Mouse (Mus musculus) frontal cortex, adult 2 months (tissue): ENCODE results near the gene Tut7. TPM values are rescaled to one million over a fixed set of nuclear protein-coding genes. Genes with fewer than 3 reads are reported as not detected.
"Not testable (repeated sequence)": the region's sequence is repeated elsewhere in the genome, so short reads cannot be mapped to it uniquely, and the experiment has no call there.

Source experiments
- DNase-seq, 2 experiments: peaks; one replicate each; pipeline ENCODE4 v3.0.0; 2022; ENCODE audit warnings: low spot score in 1 of 2; ENCODE audit errors: extremely low spot score in 1 of 2
- polyA plus RNA-seq: library from polyadenylated mRNA; depleted of rRNA; stranded (reverse); fragments of >200 nt; gene quantifications from 2 replicates; pipeline ENCODE4 v1.2.3, GENCODE M21; 2012

Gene Tut7
- polyA plus RNA-seq, 1 experiment = 46.3 TPM

DNA sequence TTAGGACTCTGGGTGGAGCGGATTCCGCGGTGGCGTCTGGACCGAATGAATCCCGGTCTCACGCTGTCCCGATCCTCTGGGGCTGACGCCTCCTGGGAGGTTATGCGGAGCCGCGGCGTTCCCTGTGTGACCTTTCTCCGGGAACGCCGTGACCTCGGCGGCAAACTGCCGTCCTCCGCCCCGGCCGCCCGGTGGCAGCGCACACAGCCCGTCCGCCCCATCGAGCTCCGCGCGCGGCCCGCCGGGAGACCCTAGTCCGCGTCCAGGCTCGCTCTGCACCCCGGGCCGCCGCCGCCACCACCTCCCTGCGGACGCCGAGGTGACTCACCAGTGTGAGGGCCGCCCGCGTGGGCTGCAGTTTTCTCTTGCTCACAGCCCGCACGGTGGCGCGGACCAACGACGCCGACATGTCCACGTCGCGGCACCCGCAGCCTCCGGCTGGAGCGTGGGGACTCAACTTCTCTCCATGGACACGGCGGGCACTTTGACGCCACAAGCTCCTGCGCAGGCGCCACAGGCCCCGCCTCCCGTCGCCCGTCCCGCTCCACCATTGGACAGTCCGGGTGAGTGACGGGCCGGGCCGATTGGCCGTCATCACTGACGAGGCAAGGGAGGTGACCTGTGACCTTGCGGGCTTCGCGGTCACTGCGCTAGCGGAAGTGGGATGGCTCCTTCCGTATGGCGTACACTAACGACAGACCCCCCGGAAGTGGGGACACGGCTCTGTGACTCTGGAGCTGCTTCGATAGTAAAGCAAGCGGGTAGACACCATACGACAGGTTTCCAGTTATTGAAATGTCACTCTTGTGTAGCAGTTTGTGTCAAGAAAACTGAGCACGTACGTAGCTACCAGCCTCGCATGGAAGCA lies 53.4 kb downstream of the Tut7 start, which contains the start of gene Isca1:
TSS of gene Isca1 (minus strand) at position 515 of the 868 bp plus-strand sequence.
- DNase-seq = peak; percentile 98 to 99

- peak in 1 of 2 experiments; percentile 20 for DNase-seq
Observed at GRCm38 (mm10) chr13:59768531-59768930, 54.4 kb downstream of the Tut7 start.

DNA sequence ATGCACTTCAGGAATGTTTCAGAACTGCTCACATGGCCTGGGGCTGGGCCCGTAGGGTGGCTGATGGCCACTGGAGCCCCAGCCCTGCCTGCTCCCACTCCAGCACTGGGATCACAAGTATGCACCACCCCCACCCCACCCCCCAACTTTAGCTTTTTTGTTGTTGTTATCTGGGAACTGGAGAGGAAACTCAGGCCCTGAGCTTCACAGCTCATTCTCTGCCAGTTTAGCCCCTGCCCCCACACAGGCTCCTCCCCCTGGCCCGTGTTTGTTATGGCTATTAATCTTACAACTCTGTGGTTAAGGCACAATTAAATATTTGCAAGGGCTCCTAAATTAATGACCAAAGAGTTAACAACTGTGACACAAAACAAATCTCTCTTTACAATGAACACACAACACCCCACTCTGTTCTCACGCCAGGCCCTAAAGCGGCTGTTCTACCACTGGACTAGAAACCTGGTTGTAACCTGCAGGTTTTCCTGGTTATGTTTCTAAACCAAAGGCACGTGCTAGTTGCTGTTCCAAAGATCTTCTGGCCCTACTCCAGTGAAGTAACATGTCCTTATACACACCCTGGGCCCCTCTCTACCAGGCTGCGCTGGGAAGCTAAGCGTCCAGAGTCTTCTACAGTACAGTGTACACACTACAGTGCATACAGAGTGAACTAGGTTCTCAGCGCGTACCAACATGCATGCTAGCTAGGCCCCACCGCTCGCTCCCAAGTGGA lies 56.0 kb downstream of the Tut7 start:
- no peak for DNase-seq

- no peak for DNase-seq
Observed at GRCm38 (mm10) chr13:59762791-59763190, 60.2 kb downstream of the Tut7 start.

- no peak for DNase-seq
Observed at GRCm38 (mm10) chr13:59756906-59757305, 66.0 kb downstream of the Tut7 start.

- no peak for DNase-seq
Observed at GRCm38 (mm10) chr13:59750310-59750709, 72.6 kb downstream of the Tut7 start.

GRCm38 (mm10) chr13:59746711-59747110 lies 76.2 kb downstream of the Tut7 start, which contains the start of gene 1700014D04Rik:
Gene 1700014D04Rik, minus strand, starts transcription at chr13:59746752.
- peak; percentile 50 to 83 for DNase-seq

DNA sequence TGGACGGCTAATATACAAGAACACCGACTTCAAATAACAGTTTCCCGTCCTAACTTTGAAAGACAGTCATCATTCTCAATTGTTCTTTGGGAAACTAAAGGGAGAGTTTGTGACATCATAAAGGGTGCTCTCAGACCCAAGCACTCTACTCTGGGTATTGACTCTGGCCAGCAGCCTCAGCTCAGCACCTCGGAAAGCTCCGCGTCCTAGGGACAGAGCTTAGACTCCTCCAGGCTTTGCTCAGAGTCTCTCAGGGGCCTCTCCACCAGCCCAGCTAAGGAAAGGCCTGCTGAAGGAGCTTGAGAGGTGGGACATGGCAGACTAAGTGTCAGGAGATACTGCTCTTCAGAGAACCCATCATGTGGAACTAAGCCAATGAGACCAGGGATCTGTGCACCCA lies 76.8 kb downstream of the Tut7 start:
- DNase-seq = no peak

- peak in 1 of 2 experiments; percentile 57 for DNase-seq
Observed at GRCm38 (mm10) chr13:59745462-59745861, 77.5 kb downstream of the Tut7 start.

GRCm38 (mm10) chr13:59741697-59742096 lies 81.2 kb downstream of the Tut7 start:
- no peak for DNase-seq

- no peak for DNase-seq
Observed at GRCm38 (mm10) chr13:59741096-59741495, 81.9 kb downstream of the Tut7 start.

- DNase-seq = no peak
Observed at GRCm38 (mm10) chr13:59739397-59739796, 83.5 kb downstream of the Tut7 start.

- no peak for DNase-seq
Observed at GRCm38 (mm10) chr13:59738455-59738854, 84.5 kb downstream of the Tut7 start.

DNA sequence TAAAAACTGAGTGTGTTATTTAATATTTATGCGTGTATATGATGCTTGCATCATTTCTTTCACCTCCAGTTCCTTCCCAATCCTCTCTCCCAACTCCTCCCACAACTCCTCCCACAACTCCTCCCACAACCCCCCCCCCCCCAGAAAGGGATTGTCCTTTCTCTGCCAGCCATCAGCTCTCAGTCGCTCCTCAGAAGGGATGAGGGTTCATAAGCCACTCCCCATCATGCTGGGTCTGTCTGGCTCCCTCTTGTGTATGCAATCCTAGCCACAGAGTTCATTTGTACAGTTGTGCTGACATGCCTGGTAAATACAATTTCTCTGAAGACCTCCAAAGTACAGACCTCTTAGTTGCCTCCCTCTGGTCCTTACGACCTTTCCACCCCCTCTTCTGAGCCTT lies 87.8 kb downstream of the Tut7 start:
- no peak for DNase-seq

- not testable (repeated sequence) for DNase-seq
Observed at GRCm38 (mm10) chr13:59734347-59734746, 88.6 kb downstream of the Tut7 start.

DNA sequence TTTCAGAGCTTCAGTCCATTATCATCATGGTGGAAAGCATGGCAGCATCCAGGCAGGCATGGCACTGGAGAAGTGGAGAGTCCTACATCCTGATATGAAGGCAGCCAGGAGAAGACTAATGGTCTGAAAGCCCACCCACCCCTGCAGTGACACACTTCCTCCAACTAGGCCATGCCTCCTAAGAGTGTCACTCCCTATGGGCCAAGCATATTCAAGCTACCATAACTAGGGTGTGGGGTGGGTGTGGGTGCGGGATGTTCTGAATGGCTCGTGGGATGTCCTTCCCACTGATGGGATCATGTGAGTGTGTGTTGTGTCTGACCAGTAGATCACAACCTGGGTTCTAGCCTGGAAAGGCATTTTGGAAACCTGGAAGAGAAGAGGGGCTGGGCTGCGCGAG lies 89.0 kb downstream of the Tut7 start:
- DNase-seq = no peak

- DNase-seq = no peak
Observed at GRCm38 (mm10) chr13:59731652-59732051, 91.3 kb downstream of the Tut7 start, which contains the start of gene Spata31d1d. Gene Spata31d1d, minus strand, starts transcription at chr13:59731752.

DNA sequence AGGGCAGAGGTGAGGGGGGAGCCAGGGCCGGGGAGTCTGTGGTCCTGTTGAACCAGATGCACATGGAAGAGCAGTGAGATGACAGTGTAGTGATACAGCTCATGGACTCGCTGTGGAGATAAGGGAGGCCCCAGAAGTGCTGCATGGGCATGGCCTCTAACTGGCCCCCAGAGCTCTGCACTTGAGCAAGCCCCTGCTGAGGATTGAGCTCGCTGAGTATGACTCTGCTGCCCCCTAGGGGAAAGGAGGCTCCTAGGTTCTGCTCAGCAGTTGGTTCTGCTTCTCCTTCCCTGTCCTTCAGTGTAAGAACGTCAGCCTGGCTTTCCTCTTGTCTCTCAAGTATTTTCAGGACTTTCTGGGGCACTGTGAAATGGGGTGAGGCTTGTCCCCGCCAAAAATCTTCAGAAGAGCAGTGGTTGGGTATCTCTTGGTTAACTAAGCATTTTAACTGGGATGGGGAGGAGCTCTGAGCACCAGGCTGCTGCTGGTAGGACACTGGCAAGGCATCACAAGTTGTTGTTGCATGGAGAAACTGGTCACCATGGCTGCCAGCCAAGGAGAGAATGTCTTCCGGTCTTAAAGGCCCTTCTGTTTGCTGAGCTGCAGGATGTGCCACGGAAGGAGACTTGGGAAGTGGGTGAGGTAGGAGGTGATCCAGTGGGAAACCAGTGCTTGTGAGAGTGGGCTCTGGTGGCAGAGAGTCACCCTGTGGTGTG lies 94.4 kb downstream of the Tut7 start:
- peak; percentile 70 to 94 for DNase-seq

DNA sequence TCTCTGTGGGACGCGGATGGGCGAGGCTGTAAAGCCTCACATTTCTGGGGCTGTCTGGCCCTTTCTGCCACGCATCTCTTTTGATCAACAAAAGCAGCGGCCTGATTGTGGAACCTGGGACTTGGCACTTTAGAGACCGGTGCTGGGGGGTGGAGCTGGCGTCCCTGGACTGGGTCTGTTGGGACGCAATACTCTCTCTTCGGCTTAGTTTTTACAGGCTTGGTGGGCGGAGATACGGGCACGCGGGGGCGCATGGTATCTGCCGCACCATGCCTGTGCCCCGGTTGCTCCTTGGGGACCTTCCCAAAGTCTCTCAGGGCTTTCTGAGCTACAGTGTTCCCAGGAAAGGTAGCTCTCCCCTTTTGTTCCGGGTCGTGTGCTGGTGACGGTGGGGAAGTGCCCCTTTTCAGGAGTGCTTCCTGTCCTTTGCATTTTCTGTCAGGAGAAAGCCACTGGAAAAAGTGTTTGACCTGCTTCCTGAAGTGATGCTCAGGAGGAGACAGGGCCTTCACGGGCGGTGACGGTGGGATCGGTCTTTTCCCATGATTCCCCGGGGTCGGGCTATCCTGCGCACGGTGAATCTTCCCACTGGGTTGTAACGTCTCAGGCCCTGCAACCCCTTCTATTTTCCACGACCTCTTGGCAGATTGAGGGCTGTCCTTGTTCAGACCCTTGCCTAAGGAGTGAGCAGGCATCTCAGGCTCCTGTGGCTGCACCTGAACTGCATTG lies 96.6 kb downstream of the Tut7 start:
- no peak for DNase-seq

- not testable (repeated sequence) for DNase-seq
Observed at GRCm38 (mm10) chr13:59722089-59722488, 100.9 kb downstream of the Tut7 start.
